Mouse (Mus musculus): ENCODE results near the gene Camk1g.

- TF ChIP-seq POLR2AphosphoS2 (IDR thresholded peaks at IDR 0.05; ENCODE audit: low read depth, low read length): no peak
- no peak for TF ChIP-seq USF2 (conservative IDR thresholded peaks at IDR 0.05; ENCODE audit: low read depth, low read length)
- TF ChIP-seq MAZ (IDR thresholded peaks at IDR 0.05; ENCODE audit: low read depth, low read length): no peak
- no peak for TF ChIP-seq CTCF (conservative IDR thresholded peaks at IDR 0.05 in 1 of 2, IDR thresholded peaks at IDR 0.05 in 1 of 2; ENCODE audit: low read depth in 2 of 2, low read length in 2 of 2)
- TF ChIP-seq JUN (IDR thresholded peaks at IDR 0.05; ENCODE audit: insufficient read depth, low read depth, low read length): no peak
These were observed 71.8 kb downstream of the Camk1g start for GRCm38 (mm10) chr1:193298141-193298765.
